Mouse (Mus musculus): ENCODE results near the gene Atp6v0a4. TPM values are rescaled to one million over a fixed set of nuclear protein-coding genes. Genes with fewer than 3 reads are reported as not detected.

Gene Atp6v0a4
- polyA plus RNA-seq, 1 experiment from 2014 or later: 3.7 TPM

- H3K36me3 ChIP-seq (ENCODE audit: control insufficient read depth, insufficient read depth, low read length): no peaks in the 10 kb centered on the region
- peaks cover 5% of the 10 kb centered on the region; the same call in 1 of the 2 replicates for H3K4me1 ChIP-seq (ENCODE audit: control insufficient read depth, insufficient read depth, low read length)
- no peaks in the 10 kb centered on the region for H3K27me3 ChIP-seq (ENCODE audit: control insufficient read depth, insufficient read depth, low read length)
- H3K27ac ChIP-seq (ENCODE audit: low read length): peak overlapping the region; percentile 53; the same call in 1 of the 2 replicates
- no peaks in the 10 kb centered on the region for H3K9me3 ChIP-seq (ENCODE audit: control insufficient read depth, low read depth, low read length)
- 55% methylated on average over 5 of the region's 5 CpGs for WGBS
- H3K9ac ChIP-seq (replicated peaks; ENCODE audit: low read depth, low read length): no peak overlapping the region
- ATAC-seq (ENCODE audit: insufficient number of reproducible peaks, insufficient read depth, low FRiP score, low read depth): no peak
- no peak overlapping the region for H3K4me2 ChIP-seq (replicated peaks; ENCODE audit: low read depth, low read length)
- H3K4me3 ChIP-seq (ENCODE audit: low read depth, low read length): no peak overlapping the region
These were observed 91.4 kb downstream of the Atp6v0a4 start for GRCm38 (mm10) chr6:38032801-38033566.

- Histone ChIP-seq H3K9ac (replicated peaks; ENCODE audit: low read depth, low read length) (no peak overlapping the region), H3K36me3 (ENCODE audit: control insufficient read depth, insufficient read depth, low read length) (no peaks in the 10 kb centered on the region), H3K4me3 (ENCODE audit: low read depth, low read length) (no peak overlapping the region), H3K4me2 (replicated peaks; ENCODE audit: low read depth, low read length) (no peak overlapping the region), H3K27me3 (ENCODE audit: control insufficient read depth, insufficient read depth, low read length) (no peaks in the 10 kb centered on the region), H3K9me3 (ENCODE audit: control insufficient read depth, low read depth, low read length) (no peaks in the 10 kb centered on the region), H3K4me1 (ENCODE audit: control insufficient read depth, insufficient read depth, low read length) (peaks cover 5% of the 10 kb centered on the region; the same call in 1 of the 2 replicates), H3K27ac (ENCODE audit: low read length) (peak overlapping the region; percentile 45; the same call in 1 of the 2 replicates)
- 41% methylated on average over 7 of the region's 7 CpGs for WGBS
- ATAC-seq (ENCODE audit: insufficient number of reproducible peaks, insufficient read depth, low FRiP score, low read depth): no peak
These were observed 92.4 kb downstream of the Atp6v0a4 start for GRCm38 (mm10) chr6:38031924-38032540.

DNA sequence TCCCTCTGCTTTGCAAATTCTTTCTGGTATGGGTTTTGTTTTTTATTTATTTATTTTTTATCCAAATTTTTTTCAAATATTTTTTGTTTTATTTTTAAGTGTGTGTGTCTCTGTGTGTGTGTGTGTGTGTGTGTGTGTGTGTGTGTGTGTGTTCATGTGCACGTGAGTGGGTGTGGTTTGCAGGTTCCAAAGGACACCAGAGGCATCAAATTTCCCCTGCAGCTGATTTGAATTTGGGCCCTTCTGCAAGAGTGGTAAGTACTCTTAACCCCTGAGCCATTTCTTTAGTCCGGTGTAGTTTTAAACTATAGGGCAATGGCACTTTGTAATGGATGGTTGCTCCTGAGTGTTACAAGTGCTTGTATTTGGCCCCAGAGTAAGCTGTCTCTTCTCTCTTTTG, 96.2 kb downstream of the Atp6v0a4 start:
- no peak overlapping the region for H3K4me2 ChIP-seq (replicated peaks; ENCODE audit: low read depth, low read length)
- H3K4me3 ChIP-seq (ENCODE audit: low read depth, low read length): no peak overlapping the region
- no peak overlapping the region for H3K9ac ChIP-seq (replicated peaks; ENCODE audit: low read depth, low read length)
- no peaks in the 10 kb centered on the region for H3K36me3 ChIP-seq (ENCODE audit: control insufficient read depth, insufficient read depth, low read length)
- ATAC-seq (ENCODE audit: insufficient number of reproducible peaks, insufficient read depth, low FRiP score, low read depth): no peak
- WGBS: 42% methylated on average over 2 of the region's 2 CpGs
- H3K9me3 ChIP-seq (ENCODE audit: control insufficient read depth, low read depth, low read length): no peaks in the 10 kb centered on the region
- no peak overlapping the region for H3K27ac ChIP-seq (ENCODE audit: low read length)
- no peaks in the 10 kb centered on the region for H3K27me3 ChIP-seq (ENCODE audit: control insufficient read depth, insufficient read depth, low read length)
- H3K4me1 ChIP-seq (ENCODE audit: control insufficient read depth, insufficient read depth, low read length): no peaks in the 10 kb centered on the region; the same call in 1 of the 2 replicates

DNA sequence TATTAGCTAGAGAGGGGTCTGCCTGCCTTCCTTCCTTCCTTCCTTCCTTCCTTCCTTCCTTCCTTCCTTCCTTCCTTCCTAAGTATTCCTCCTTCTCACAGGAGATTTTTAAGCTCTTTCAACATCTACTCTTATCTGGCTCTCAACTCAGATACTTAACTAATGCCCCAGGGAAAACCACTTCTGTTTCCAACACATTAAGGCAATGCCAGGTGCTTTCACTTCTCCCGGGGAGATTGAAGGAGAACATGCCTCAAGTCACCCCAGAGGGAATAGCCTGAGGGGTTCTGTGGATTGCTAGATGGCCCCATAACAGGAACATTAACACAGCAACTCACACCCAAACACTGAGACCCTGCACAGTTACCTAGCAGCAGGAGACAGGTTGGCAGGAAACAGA, 96.6 kb downstream of the Atp6v0a4 start:
- 46% methylated on average over 1 of the region's 1 CpGs for WGBS
- Histone ChIP-seq H3K4me3 (ENCODE audit: low read depth, low read length) (no peak overlapping the region), H3K9ac (replicated peaks; ENCODE audit: low read depth, low read length) (no peak overlapping the region), H3K36me3 (ENCODE audit: control insufficient read depth, insufficient read depth, low read length) (no peaks in the 10 kb centered on the region), H3K4me2 (replicated peaks; ENCODE audit: low read depth, low read length) (no peak overlapping the region), H3K27ac (ENCODE audit: low read length) (no peak overlapping the region), H3K9me3 (ENCODE audit: control insufficient read depth, low read depth, low read length) (no peaks in the 10 kb centered on the region), H3K4me1 (ENCODE audit: control insufficient read depth, insufficient read depth, low read length) (no peaks in the 10 kb centered on the region), H3K27me3 (ENCODE audit: control insufficient read depth, insufficient read depth, low read length) (no peaks in the 10 kb centered on the region)
- no peak for ATAC-seq (ENCODE audit: insufficient number of reproducible peaks, insufficient read depth, low FRiP score, low read depth)

DNA sequence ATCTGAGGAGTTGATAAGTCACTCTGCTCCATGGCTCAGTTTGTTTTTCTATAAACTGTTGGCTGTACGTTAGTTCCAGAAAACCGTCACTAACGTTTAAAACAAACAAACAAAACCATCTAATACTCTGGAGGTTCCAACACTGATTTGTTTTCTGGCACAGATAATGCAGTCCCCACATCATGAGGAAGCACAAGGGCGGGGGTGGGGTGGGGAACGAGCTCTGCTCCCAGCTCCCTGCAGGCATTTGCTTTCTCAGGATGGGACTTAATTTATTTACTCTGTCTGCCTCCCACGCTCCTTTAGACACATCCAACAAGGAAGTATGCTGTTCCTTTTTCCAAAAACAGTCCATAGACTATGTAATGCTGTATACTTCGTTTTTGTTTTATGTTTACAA, 101.1 kb downstream of the Atp6v0a4 start:
- Histone ChIP-seq H3K4me3 (ENCODE audit: low read depth, low read length) (no peak overlapping the region), H3K27ac (ENCODE audit: low read length) (no peak overlapping the region), H3K9me3 (ENCODE audit: control insufficient read depth, low read depth, low read length) (no peaks in the 10 kb centered on the region), H3K27me3 (ENCODE audit: control insufficient read depth, insufficient read depth, low read length) (no peaks in the 10 kb centered on the region), H3K4me1 (ENCODE audit: control insufficient read depth, insufficient read depth, low read length) (no peaks in the 10 kb centered on the region), H3K9ac (replicated peaks; ENCODE audit: low read depth, low read length) (no peak overlapping the region), H3K4me2 (replicated peaks; ENCODE audit: low read depth, low read length) (no peak overlapping the region), H3K36me3 (ENCODE audit: control insufficient read depth, insufficient read depth, low read length) (no peaks in the 10 kb centered on the region)
- WGBS: 20% methylated on average over 7 of the region's 7 CpGs
- ATAC-seq (ENCODE audit: insufficient number of reproducible peaks, insufficient read depth, low FRiP score, low read depth): no peak

DNA sequence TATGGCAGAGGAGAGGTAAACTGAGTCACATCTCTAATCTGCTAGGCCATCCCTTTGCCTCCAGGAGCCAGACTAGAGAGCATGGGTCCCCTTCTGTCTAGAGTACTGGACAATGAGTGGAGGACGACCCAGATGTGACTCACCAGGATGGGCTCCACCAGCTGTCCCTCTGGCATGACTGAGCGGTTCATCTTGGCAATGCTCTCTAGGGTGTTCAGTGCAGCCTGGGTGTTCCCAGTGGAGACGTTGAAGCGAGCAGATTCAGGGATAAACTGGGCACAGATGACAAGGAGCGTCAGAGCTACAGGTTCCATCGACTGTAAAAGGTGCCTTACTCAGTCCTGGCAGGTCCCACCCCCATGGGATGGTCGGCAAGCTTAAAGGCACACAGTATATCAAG, 103.0 kb downstream of the Atp6v0a4 start:
- Histone ChIP-seq H3K4me3 (ENCODE audit: low read depth, low read length) (no peak overlapping the region), H3K36me3 (ENCODE audit: control insufficient read depth, insufficient read depth, low read length) (no peaks in the 10 kb centered on the region), H3K27ac (ENCODE audit: low read length) (no peak overlapping the region), H3K27me3 (ENCODE audit: control insufficient read depth, insufficient read depth, low read length) (no peaks in the 10 kb centered on the region), H3K9ac (replicated peaks; ENCODE audit: low read depth, low read length) (no peak overlapping the region), H3K9me3 (ENCODE audit: control insufficient read depth, low read depth, low read length) (no peaks in the 10 kb centered on the region), H3K4me1 (ENCODE audit: control insufficient read depth, insufficient read depth, low read length) (no peaks in the 10 kb centered on the region), H3K4me2 (replicated peaks; ENCODE audit: low read depth, low read length) (no peak overlapping the region)
- 82% methylated on average over 7 of the region's 7 CpGs for WGBS
- ATAC-seq (ENCODE audit: insufficient number of reproducible peaks, insufficient read depth, low FRiP score, low read depth): no peak

DNA sequence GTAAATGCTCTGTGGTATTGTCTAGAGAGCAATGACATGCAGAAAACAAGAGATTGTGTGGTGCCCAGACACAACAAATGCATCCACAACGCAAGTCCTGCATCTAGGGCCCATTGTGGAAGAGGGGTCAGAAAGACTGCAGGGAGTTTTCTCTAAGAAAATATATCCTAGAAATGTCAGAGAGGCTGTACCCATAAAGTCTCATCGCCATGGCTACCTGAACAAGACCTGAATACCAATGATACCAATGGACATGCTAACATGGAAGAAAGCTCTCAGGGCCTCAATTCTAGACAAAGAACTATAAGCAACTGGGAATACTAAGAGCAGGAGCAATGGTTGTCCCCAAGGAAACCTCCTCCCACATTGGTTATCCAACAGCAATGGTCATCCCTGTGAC, 111.6 kb downstream of the Atp6v0a4 start:
- 92% methylated on average over 2 of the region's 2 CpGs for WGBS
- no peak overlapping the region for H3K9ac ChIP-seq (replicated peaks; ENCODE audit: low read depth, low read length)

DNA sequence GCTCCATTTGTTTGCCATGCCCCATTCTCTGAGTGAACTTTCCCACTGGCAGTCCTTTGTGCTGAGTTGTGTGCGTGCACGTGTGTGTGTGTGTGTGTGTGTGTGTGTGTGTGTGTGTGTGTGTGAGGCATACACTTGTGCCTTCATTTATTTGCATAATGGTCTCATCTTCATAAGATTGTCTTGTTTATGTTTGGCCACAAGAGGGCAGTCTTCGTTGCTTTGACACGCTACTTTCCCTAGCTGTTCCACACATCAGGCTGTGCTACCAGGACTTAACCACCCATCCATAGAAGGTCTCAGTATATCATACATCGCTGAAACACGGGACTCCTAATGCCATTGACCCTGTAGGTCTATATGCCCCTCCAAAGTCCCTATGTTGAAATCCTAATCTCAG, 116.9 kb downstream of the Atp6v0a4 start:
- Histone ChIP-seq H3K27me3 (ENCODE audit: control insufficient read depth, insufficient read depth, low read length) (no peaks in the 10 kb centered on the region), H3K27ac (ENCODE audit: low read length) (no peak overlapping the region), H3K4me2 (replicated peaks; ENCODE audit: low read depth, low read length) (no peak overlapping the region), H3K4me1 (ENCODE audit: control insufficient read depth, insufficient read depth, low read length) (no peaks in the 10 kb centered on the region), H3K9me3 (ENCODE audit: control insufficient read depth, low read depth, low read length) (no peaks in the 10 kb centered on the region), H3K4me3 (ENCODE audit: low read depth, low read length) (no peak overlapping the region), H3K9ac (replicated peaks; ENCODE audit: low read depth, low read length) (no peak overlapping the region), H3K36me3 (ENCODE audit: control insufficient read depth, insufficient read depth, low read length) (no peaks in the 10 kb centered on the region)
- 12% methylated on average over 6 of the region's 6 CpGs for WGBS
- ATAC-seq (ENCODE audit: insufficient number of reproducible peaks, insufficient read depth, low FRiP score, low read depth): no peak

More for the DNA sequence above, 111.6 kb downstream of the Atp6v0a4 start:
- Histone ChIP-seq H3K4me2 (replicated peaks; ENCODE audit: low read depth, low read length) (no peak overlapping the region), H3K36me3 (ENCODE audit: control insufficient read depth, insufficient read depth, low read length) (no peaks in the 10 kb centered on the region), H3K4me1 (ENCODE audit: control insufficient read depth, insufficient read depth, low read length) (no peaks in the 10 kb centered on the region), H3K27me3 (ENCODE audit: control insufficient read depth, insufficient read depth, low read length) (no peaks in the 10 kb centered on the region), H3K27ac (ENCODE audit: low read length) (no peak overlapping the region), H3K9me3 (ENCODE audit: control insufficient read depth, low read depth, low read length) (no peaks in the 10 kb centered on the region), H3K4me3 (ENCODE audit: low read depth, low read length) (no peak overlapping the region)
- ATAC-seq (ENCODE audit: insufficient number of reproducible peaks, insufficient read depth, low FRiP score, low read depth): no peak

All from stomach, embryonic 14.5 days (tissue).